Mouse (Mus musculus): ENCODE measurements around the gene Swsap1. TPM values are rescaled to one million over a fixed set of nuclear protein-coding genes. Genes with fewer than 3 reads are reported as not detected.

Gene Swsap1
- polyA plus RNA-seq, 1 experiment, result 6.9 TPM

DNA sequence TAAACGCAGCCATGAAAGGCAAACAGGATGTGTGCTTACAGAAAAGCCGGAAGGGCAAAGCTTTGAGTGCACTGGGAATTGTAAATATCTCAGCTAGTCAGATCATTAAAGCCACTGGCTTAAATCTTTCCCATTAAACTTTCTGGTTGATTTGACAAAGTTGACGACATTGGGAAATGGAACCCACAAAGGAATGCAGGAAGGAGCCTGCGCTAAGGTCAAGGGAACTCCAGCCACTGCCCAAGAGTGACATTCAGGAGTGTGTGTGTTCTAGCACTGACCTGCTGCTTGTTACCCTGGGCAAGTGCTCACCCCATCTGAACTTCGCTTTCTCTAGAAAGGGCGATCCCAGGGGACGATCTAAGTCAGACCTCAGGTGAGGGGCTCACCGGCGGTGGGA, 4.6 kb downstream of the Swsap1 start:
- TF ChIP-seq POLR2A (IDR thresholded peaks at IDR 0.05; ENCODE audit: low read depth, low read length) (no peak), CTCF (IDR thresholded peaks at IDR 0.05; ENCODE audit: borderline replicate concordance, insufficient read depth, low read length) (no peak)
- no peak overlapping the region for H3K4me3 ChIP-seq (ENCODE audit: insufficient read depth, low read length)
- no peaks in the 10 kb centered on the region for H3K4me1 ChIP-seq (ENCODE audit: control insufficient read depth, insufficient read depth, low read length)
- no peak overlapping the region for H3K27ac ChIP-seq (ENCODE audit: insufficient read depth, low read length)

DNA sequence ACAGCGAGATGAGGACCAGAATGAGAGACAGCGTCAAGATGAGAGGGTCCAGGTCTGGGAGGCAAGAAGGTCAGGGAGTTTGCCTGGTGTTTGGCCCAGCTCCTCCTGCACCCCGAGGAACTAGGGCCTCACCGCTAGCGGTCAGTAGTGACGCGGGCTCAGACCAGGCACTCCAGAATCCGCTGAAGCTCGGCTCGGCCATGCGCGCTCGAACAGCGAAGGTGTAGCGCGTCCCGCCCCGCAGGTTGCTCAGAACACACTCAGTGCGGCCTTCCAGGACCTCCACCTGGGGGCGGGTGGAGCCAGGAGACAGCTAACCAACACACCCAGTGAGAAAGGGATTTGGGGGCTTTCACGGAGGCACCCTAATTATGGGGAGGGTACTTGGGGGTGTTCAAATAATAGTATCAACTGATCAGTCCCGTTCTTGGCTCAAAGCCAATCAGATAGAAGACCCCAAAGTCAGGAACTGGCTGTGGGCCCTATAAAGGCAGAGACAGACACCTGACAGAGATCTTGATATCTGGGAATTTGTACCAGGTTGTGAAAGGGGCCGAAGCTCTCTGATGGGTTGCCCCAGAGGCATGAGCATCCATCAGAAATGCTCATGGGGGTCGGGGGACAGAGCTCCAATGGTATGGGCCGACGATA, 5.1 kb downstream of the Swsap1 start:
- Histone ChIP-seq H3K27ac (ENCODE audit: insufficient read depth, low read length) (no peak overlapping the region), H3K4me1 (ENCODE audit: control insufficient read depth, insufficient read depth, low read length) (no peaks in the 10 kb centered on the region), H3K4me3 (ENCODE audit: insufficient read depth, low read length) (no peak overlapping the region)
- no peak for TF ChIP-seq POLR2A (IDR thresholded peaks at IDR 0.05; ENCODE audit: low read depth, low read length)
- TF ChIP-seq CTCF (IDR thresholded peaks at IDR 0.05; ENCODE audit: borderline replicate concordance, insufficient read depth, low read length), result peak; percentile 28; the same call in 1 of the 2 replicates

DNA sequence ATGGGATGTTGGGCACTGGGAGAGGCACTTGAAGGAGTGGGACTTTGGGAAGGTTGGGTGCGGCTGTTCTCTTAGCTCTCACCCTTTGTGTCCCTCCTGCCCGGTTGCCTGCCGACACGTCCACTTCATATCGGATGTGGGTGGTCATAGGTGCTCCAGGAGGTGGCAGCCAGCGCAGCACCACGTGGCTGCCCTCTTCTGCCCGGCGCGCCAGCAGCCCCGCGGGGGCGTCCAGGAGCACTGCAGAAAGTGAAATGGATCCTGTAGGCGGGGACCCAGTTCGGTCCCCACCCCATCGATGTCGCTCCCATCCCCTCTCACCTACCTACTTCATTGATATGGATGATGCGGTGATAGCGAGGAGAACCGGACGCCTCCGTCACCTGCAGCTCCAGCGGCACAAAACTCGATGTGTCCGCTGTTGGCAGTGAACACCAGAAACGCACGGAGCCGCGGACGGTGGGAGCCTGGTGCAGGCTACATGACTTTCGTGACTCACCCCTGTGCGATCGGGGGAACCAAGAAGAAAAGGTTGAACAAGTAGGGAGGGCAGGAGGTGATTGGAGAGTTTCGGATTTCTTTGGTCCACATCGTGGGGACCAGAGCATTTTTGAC, 5.9 kb downstream of the Swsap1 start:
- no peak overlapping the region for H3K27ac ChIP-seq (ENCODE audit: insufficient read depth, low read length)
- H3K4me3 ChIP-seq (ENCODE audit: insufficient read depth, low read length), result peak overlapping the region; percentile 17; the same call in 1 of the 2 replicates
- TF ChIP-seq CTCF (IDR thresholded peaks at IDR 0.05; ENCODE audit: borderline replicate concordance, insufficient read depth, low read length) (no peak), POLR2A (IDR thresholded peaks at IDR 0.05; ENCODE audit: low read depth, low read length) (no peak)

DNA sequence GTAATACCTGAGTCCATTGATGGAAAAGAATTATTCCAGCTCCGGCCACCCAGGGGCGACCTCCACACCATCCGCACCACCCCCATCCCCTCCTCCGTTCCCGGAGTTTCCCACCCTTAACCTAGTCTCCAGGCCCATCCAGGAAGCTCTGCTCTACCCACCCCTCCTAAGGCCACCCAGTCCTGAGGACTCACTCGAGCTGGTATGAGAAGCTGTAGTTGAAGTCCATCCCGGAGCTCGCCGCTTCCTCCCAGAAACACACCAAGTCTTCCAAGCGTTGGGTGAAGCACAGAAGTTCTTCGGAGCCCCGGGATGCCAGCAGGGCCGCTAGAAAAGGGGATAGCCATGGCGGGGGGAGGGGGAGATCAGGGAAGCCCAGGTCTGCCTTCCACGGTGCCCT, 6.5 kb downstream of the Swsap1 start:
- no peak for TF ChIP-seq CTCF (IDR thresholded peaks at IDR 0.05; ENCODE audit: borderline replicate concordance, insufficient read depth, low read length)
- TF ChIP-seq POLR2A (IDR thresholded peaks at IDR 0.05; ENCODE audit: low read depth, low read length), result no peak
- H3K27ac ChIP-seq (ENCODE audit: insufficient read depth, low read length), result no peak overlapping the region
- no peaks in the 10 kb centered on the region for H3K4me1 ChIP-seq (ENCODE audit: control insufficient read depth, insufficient read depth, low read length)
- H3K4me3 ChIP-seq (ENCODE audit: insufficient read depth, low read length), result peak overlapping the region; percentile 17; the same call in 1 of the 2 replicates

More for the DNA sequence above, 5.9 kb downstream of the Swsap1 start:
- H3K4me1 ChIP-seq (ENCODE audit: control insufficient read depth, insufficient read depth, low read length), result no peaks in the 10 kb centered on the region

DNA sequence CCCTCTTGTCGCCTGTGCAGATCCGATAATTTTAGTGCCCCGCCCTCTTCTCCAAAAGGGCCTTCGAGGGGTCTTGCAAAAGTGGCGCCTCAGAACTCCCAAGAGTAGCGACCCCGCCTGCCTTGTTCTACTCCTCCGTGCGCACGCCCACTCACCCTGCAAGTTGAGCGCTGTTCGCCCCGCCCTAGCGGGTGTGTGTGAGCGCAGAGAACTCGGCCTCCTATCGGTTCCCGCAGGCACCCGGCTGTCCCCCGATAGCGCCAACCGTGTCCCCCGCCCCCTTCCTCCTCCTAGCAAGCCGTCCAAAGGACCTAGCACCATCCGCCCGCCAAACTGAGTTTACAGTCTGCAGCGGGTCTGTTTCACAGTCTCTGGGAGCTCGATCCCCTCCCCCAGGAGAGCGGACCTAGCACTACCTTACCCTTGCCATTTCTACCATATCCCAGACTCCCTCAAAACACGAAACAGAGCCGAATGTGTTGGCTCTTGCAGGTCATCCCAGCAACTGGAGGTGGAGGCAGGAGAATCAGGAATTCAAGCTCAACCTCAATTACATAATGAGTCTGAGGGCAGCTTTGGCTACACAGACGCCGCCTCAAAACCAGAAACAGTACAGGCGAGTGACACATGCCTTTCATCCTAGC, 7.0 kb downstream of the Swsap1 start:
- peak overlapping the region; percentile 17; the same call in 1 of the 2 replicates for H3K4me3 ChIP-seq (ENCODE audit: insufficient read depth, low read length)
- TF ChIP-seq CTCF (IDR thresholded peaks at IDR 0.05; ENCODE audit: borderline replicate concordance, insufficient read depth, low read length) (no peak), POLR2A (IDR thresholded peaks at IDR 0.05; ENCODE audit: low read depth, low read length) (no peak)
- H3K27ac ChIP-seq (ENCODE audit: insufficient read depth, low read length), result no peak overlapping the region
- H3K4me1 ChIP-seq (ENCODE audit: control insufficient read depth, insufficient read depth, low read length), result no peaks in the 10 kb centered on the region

DNA sequence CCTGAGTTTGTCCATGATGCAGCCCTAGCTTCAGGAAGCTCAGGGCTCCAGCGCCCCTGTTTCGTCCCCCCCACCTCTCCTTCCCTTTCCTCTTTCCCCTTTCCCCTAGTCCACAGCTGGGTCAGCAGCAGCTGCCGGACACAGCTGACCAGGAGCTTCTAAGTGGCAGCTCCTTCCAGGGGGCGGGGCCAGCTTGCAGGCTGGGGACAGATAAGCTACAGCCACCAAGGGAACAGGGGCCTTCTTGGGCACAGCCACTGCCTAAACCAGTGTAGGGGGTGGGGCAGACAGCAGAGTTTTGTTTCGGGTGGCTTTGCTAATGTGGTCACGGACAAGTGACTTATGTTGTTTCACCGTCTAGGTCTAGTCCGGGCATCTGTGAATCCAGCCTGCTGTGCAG, 7.9 kb downstream of the Swsap1 start, which contains the start of gene Epor:
Gene Epor, minus strand, starts transcription at position 90 of the 400 bp plus-strand sequence.
- no peaks in the 10 kb centered on the region for H3K4me1 ChIP-seq (ENCODE audit: control insufficient read depth, insufficient read depth, low read length)
- H3K4me3 ChIP-seq (ENCODE audit: insufficient read depth, low read length), result peak within 1 kb of the TSS; percentile 17; the same call in 1 of the 2 replicates
- TF ChIP-seq CTCF (IDR thresholded peaks at IDR 0.05; ENCODE audit: borderline replicate concordance, insufficient read depth, low read length) (no peak), POLR2A (IDR thresholded peaks at IDR 0.05; ENCODE audit: low read depth, low read length) (no peak)
- H3K27ac ChIP-seq (ENCODE audit: insufficient read depth, low read length), result no peak within 1 kb of the TSS

DNA sequence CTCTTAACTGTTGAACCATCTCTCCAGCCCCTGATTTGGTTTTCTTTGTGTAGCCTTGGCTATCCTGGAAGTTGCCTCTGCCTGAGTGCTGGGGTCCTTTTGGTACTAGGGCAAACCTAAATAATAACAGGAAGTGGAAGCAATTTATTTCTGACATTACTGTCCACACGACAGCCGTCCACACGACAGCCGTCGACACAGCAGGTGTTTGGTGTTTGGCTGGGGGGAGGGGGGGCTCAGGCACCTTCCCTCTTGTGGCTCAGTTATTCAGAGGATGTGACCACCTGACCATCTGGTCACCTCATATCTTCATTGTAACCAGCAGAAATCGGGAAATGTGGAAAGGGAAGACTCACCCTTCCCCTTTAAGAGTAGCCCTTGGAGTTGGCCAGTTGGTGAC, 13.3 kb downstream of the Swsap1 start:
- H3K4me1 ChIP-seq (ENCODE audit: control insufficient read depth, insufficient read depth, low read length), result no peaks in the 10 kb centered on the region
- no peak overlapping the region for H3K27ac ChIP-seq (ENCODE audit: insufficient read depth, low read length)
- H3K4me3 ChIP-seq (ENCODE audit: insufficient read depth, low read length), result no peak overlapping the region
- TF ChIP-seq CTCF (IDR thresholded peaks at IDR 0.05; ENCODE audit: borderline replicate concordance, insufficient read depth, low read length) (no peak), POLR2A (IDR thresholded peaks at IDR 0.05; ENCODE audit: low read depth, low read length) (no peak)

DNA sequence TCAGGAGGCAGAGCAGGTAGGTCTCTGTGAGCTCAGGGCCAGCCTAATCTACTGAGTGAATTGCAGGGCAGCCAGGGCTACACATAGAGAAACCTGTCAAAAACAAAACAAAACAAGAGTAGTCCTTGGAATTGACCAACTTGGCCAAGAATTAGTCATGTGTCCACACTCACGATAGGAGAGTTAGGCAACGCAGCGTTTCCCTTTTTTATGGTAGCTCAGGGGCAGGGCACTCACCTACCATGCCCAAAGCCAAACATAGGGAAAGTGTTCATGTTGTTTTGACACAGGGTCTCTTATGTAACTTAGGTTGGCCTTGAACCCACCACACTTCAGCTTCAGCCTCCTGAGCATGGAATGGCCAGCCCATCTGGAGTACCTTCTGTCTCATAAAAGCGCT, 13.7 kb downstream of the Swsap1 start:
- no peak overlapping the region for H3K27ac ChIP-seq (ENCODE audit: insufficient read depth, low read length)

DNA sequence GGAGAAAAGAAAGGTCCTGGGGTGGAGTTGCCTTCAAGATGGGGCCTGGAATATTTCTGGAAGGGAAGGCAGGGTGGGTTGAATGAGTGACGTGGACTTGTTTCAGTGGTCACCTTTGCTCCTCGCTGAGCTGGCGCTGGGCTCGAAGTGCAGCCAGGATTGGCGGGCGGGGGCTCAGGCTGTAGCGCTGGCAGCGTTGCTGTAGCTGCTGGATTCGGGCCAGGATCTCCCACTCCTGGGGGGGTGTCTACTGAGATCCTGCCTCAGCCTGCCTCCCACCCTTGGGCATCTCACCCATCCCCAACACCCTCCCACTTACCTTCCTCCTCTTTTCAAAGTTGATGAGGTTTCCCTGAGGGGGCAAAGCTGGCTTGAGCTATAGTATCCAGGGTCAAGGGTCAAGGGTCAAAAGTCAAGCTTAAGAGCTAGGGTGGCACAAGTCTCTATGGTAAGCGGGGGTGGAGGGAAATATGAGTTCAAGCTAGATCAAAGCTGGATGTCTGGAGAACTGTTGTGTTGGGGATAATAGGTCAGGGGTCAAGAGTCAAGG, 21.1 kb downstream of the Swsap1 start:
- no peak overlapping the region for H3K27ac ChIP-seq (ENCODE audit: insufficient read depth, low read length)
- no peak overlapping the region for H3K4me3 ChIP-seq (ENCODE audit: insufficient read depth, low read length)
- TF ChIP-seq POLR2A (IDR thresholded peaks at IDR 0.05; ENCODE audit: low read depth, low read length) (no peak), CTCF (IDR thresholded peaks at IDR 0.05; ENCODE audit: borderline replicate concordance, insufficient read depth, low read length) (no peak)

More for the DNA sequence above, 13.7 kb downstream of the Swsap1 start:
- TF ChIP-seq CTCF (IDR thresholded peaks at IDR 0.05; ENCODE audit: borderline replicate concordance, insufficient read depth, low read length) (no peak), POLR2A (IDR thresholded peaks at IDR 0.05; ENCODE audit: low read depth, low read length) (no peak)
- Histone ChIP-seq H3K4me1 (ENCODE audit: control insufficient read depth, insufficient read depth, low read length) (no peaks in the 10 kb centered on the region), H3K4me3 (ENCODE audit: insufficient read depth, low read length) (no peak overlapping the region)

More for the DNA sequence above, 21.1 kb downstream of the Swsap1 start:
- no peaks in the 10 kb centered on the region for H3K4me1 ChIP-seq (ENCODE audit: control insufficient read depth, insufficient read depth, low read length)

Data from embryonic fibroblast, embryonic 13.5 days (primary cell).